ENCODE assay signal across 28 mouse cellular contexts in the genomic region with DNA sequence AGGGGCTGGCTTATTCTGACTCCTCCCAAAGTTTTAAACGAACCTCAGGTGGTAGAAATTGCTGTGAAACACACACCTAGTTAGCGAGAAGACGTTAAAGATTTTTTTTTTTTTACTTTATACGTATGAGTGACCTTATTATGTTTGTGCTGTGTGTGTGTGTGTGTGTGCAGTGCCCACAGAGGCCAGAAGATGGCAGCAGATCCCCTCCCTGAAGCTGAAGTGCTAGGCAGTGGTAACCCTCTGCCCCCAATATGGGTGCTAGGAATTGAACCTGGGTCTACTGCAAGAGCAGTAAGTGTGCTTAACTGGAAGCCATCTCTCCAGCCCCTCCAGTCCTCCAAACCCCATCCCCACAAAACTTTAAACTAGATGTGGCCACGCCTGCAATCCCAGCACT. TPM values are rescaled to one million over a fixed set of nuclear protein-coding genes. Genes with fewer than 3 reads are reported as not detected.
DNase-seq lines count a peak whose midpoint lies in the region; ATAC-seq and TF ChIP-seq lines count a peak whose summit lies in the region.
"Had no signal": no experiment of that assay in that cellular context is flagged by ENCODE, and none has a peak within 500 bp of the region (broad histone marks: within the 10 kb centered on the region; RNA-seq: fewer than 3 reads in every experiment).

No protein-coding gene starts in this region.

- H3K27me3 ChIP-seq in forebrain, postnatal 0 days (ENCODE audit: insufficient read depth, low read length), result no peaks in the 10 kb centered on the region
- H3K27me3 ChIP-seq in forebrain, embryonic 15.5 days, result no peaks in the 10 kb centered on the region
- no peaks in the 10 kb centered on the region for H3K27me3 ChIP-seq in liver, adult 2 months (ENCODE audit: control insufficient read depth, insufficient read depth, low read length)
- H3K27me3 ChIP-seq in liver, embryonic 11.5 days (replicated peaks; ENCODE audit: control insufficient read depth, insufficient read depth, low read length), result no peaks in the 10 kb centered on the region
- H3K27me3 ChIP-seq: embryonic facial prominence, embryonic 15.5 days; limb, embryonic 12.5 days; neural tube, embryonic 12.5 days; Patski had no signal

- no peak overlapping the region for H3K9ac ChIP-seq in forebrain, postnatal 0 days
- no peak overlapping the region for H3K9ac ChIP-seq in forebrain, embryonic 15.5 days (replicated peaks)
- H3K9ac ChIP-seq in liver, adult 2 months (ENCODE audit: low read depth, low read length), result no peak overlapping the region
- H3K9ac ChIP-seq in liver, embryonic 11.5 days (ENCODE audit: low read depth, low read length), result no peak overlapping the region
- H3K9ac ChIP-seq: embryonic facial prominence, embryonic 15.5 days; heart, embryonic 15.5 days; limb, embryonic 12.5 days; neural tube, embryonic 12.5 days had no signal

- no peak overlapping the region for H3K4me2 ChIP-seq in forebrain, postnatal 0 days (ENCODE audit: low read depth)
- H3K4me2 ChIP-seq in forebrain, embryonic 15.5 days (replicated peaks), result no peak overlapping the region
- H3K4me2 ChIP-seq in liver, embryonic 11.5 days, result no peak overlapping the region
- H3K4me2 ChIP-seq: embryonic facial prominence, embryonic 15.5 days; heart, embryonic 15.5 days; limb, embryonic 12.5 days; neural tube, embryonic 12.5 days had no signal

- no peak overlapping the region for H3K4me3 ChIP-seq in forebrain, postnatal 0 days (ENCODE audit: low read depth, low read length)
- no peak overlapping the region for H3K4me3 ChIP-seq in forebrain, embryonic 15.5 days
- H3K4me3 ChIP-seq in liver, adult 2 months (ENCODE audit: insufficient read depth, low read depth, low read length), result no peak overlapping the region
- no peak overlapping the region for H3K4me3 ChIP-seq in liver, embryonic 11.5 days (ENCODE audit: low read depth, low read length)
- H3K4me3 ChIP-seq: embryonic facial prominence, embryonic 15.5 days; heart, embryonic 15.5 days; limb, embryonic 12.5 days; midbrain, embryonic 10.5 days; neural tube, embryonic 12.5 days had no signal

- H3K79me2 ChIP-seq in liver, adult 2 months (ENCODE audit: control insufficient read depth, insufficient read depth, low read length), result no peaks in the 10 kb centered on the region

- no peaks in the 10 kb centered on the region for H3K4me1 ChIP-seq in forebrain, postnatal 0 days (ENCODE audit: insufficient read depth)
- no peaks in the 10 kb centered on the region for H3K4me1 ChIP-seq in forebrain, embryonic 15.5 days
- H3K4me1 ChIP-seq in liver, adult 2 months (ENCODE audit: control insufficient read depth, insufficient read depth, low read length), result no peaks in the 10 kb centered on the region
- no peaks in the 10 kb centered on the region for H3K4me1 ChIP-seq in liver, embryonic 11.5 days (replicated peaks; ENCODE audit: control insufficient read depth, insufficient read depth, low read length)
- H3K4me1 ChIP-seq: heart, embryonic 15.5 days; limb, embryonic 12.5 days; neural tube, embryonic 12.5 days had no signal

- ATAC-seq in forebrain, postnatal 0 days, result no peak
- ATAC-seq in forebrain, embryonic 15.5 days (replicated peaks), result no peak
- no peak for ATAC-seq in liver, embryonic 11.5 days (replicated peaks; ENCODE audit: low FRiP score)
- ATAC-seq: activated CD4-positive, CD25-positive, alpha-beta regulatory T cell, adult 4 months; Patski had no signal

- H3K9me3 ChIP-seq in forebrain, postnatal 0 days (ENCODE audit: low read length), result no peaks in the 10 kb centered on the region
- H3K9me3 ChIP-seq in forebrain, embryonic 15.5 days, result no peaks in the 10 kb centered on the region
- no peaks in the 10 kb centered on the region for H3K9me3 ChIP-seq in liver, embryonic 11.5 days (ENCODE audit: control insufficient read depth, low read length)
- H3K9me3 ChIP-seq: embryonic facial prominence, embryonic 15.5 days; heart, embryonic 15.5 days; midbrain, embryonic 10.5 days; neural tube, embryonic 12.5 days had no signal

- WGBS in forebrain, postnatal 0 days, result 84% methylated on average over 5 of the region's 5 CpGs
- WGBS in forebrain, embryonic 15.5 days, result 84% methylated on average over 5 of the region's 5 CpGs
- 86% methylated on average over 5 of the region's 5 CpGs for WGBS in liver, adult 2 months
- whole genome bisulfite sequencing in liver, embryonic 11.5 days, result 72% methylated on average over 5 of the region's 5 CpGs

- H3K27ac ChIP-seq in forebrain, postnatal 0 days (ENCODE audit: low read depth, low read length), result no peak overlapping the region
- no peak overlapping the region for H3K27ac ChIP-seq in forebrain, embryonic 15.5 days (replicated peaks)
- no peak overlapping the region for H3K27ac ChIP-seq in liver, adult 2 months (replicated peaks; ENCODE audit: insufficient read depth, low read depth, low read length)
- H3K27ac ChIP-seq in liver, embryonic 11.5 days (ENCODE audit: low read depth, low read length), result no peak overlapping the region
- H3K27ac ChIP-seq: embryonic facial prominence, embryonic 15.5 days; heart, embryonic 15.5 days; limb, embryonic 12.5 days; macrophage; neural tube, embryonic 12.5 days had no signal

- H3K36me3 ChIP-seq in forebrain, postnatal 0 days (ENCODE audit: insufficient read depth), result no peaks in the 10 kb centered on the region
- H3K36me3 ChIP-seq in forebrain, embryonic 15.5 days, result no peaks in the 10 kb centered on the region
- H3K36me3 ChIP-seq in liver, adult 2 months (ENCODE audit: control insufficient read depth, insufficient read depth, low read length), result no peaks in the 10 kb centered on the region
- H3K36me3 ChIP-seq in liver, embryonic 11.5 days (ENCODE audit: control insufficient read depth, insufficient read depth, low read length), result no peaks in the 10 kb centered on the region
- H3K36me3 ChIP-seq: embryonic facial prominence, embryonic 15.5 days; heart, embryonic 15.5 days; limb, embryonic 12.5 days; midbrain, embryonic 10.5 days; neural tube, embryonic 12.5 days had no signal

- TF ChIP-seq CTCF in forebrain, postnatal 0 days (IDR thresholded peaks at IDR 0.05; ENCODE audit: low read depth), result peak; percentile 35
- peak; percentile 63 for TF ChIP-seq CTCF in liver, adult 2 months (IDR thresholded peaks at IDR 0.05; ENCODE audit: low read depth, low read length)

- no peak for TF ChIP-seq POLR2A in liver, adult 2 months (IDR thresholded peaks at IDR 0.05; ENCODE audit: extremely low read depth, insufficient read depth, low read length)

- DNase-seq in forebrain, postnatal 0 days, result no peak
- DNase-seq in liver, adult 2 months (ENCODE audit: extremely low read depth, low read depth, low spot score), result no peak
- DNase-seq in liver, embryonic 11.5 days (ENCODE audit: low spot score), result no peak
- peak; percentile 23 for DNase-seq in thymus, postnatal 4 days
- no peak for DNase-seq in thymus, postnatal 10 days (ENCODE audit: low spot score in 2 of 2)
- DNase-seq in B cell, adult 2 months, result no peak
- no peak for DNase-seq in heart, adult 18-20 months
- DNase-seq: adrenal gland, postnatal 10 days; cerebellum, adult 11 months; cerebellum, postnatal 14 days; embryo, embryonic 11 days; heart, adult 11 months; heart, postnatal 4 days; kidney, adult 8-10 months; kidney, postnatal 4 days; right cerebral cortex, postnatal 4 days; thymus, postnatal 36 days had no signal

RNA-seq across cellular contexts. Expression of gene Htr1d, which starts 40.3 kb away (rescaled TPM):
- 2.0 and 2.4 TPM in 2 replicates for total RNA-seq in forebrain, postnatal 0 days (2014; rRNA removed)
- 2.4 and 3.1 TPM in 2 replicates for polyA plus RNA-seq in forebrain, postnatal 0 days (2015; fragmentation: Nextera tagmentation; extraction: Ambion mirVana)
- 0.70 and 0.74 TPM in 2 replicates for polyA plus RNA-seq in forebrain, embryonic 15.5 days (2015; fragmentation: Nextera tagmentation; extraction: Ambion mirVana)
- not detected in 2 replicates for total RNA-seq in liver, adult 2 months (2014; rRNA removed)
- 0.82 TPM in 1 of 2 replicates, not detected in the other for polyA plus RNA-seq in liver, adult 2 months (2012; rRNA removed)
- 0.06 TPM in 1 of 2 replicates, not detected in the other for polyA plus RNA-seq in liver, embryonic 11.5 days (2014; fragmentation: Nextera tagmentation; extraction: Ambion mirVana)
- total RNA-seq in heart, adult 18-20 months (2021), result not detected
- total RNA-seq: gastrocnemius, adult 8-10 months; heart, postnatal 4 days; monocyte, adult 5-6 weeks had no signal
- polyA plus RNA-seq: macrophage had no signal
